Comparison of ENCODE assay signal across 13 mouse cellular contexts in the genomic region with DNA sequence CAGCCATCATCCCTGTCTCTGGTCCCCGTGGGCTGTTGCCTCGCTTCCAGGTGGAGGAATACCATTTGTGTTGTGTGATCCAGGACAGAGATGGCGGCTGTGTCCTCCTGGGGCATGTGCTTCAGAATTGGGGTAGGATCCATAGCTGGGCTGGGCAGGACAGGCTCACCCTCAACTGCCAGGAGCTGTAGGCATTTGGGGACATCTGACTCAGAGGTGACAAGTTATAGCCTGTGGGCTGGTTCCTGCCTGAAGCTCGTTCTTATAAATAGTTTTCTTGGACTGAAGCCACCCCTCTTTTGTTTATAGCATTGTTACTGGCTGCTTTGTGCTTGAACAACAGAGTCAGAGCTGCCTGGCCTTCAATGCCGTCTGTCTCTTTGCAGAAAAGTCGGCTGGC. TPM values are rescaled to one million over a fixed set of nuclear protein-coding genes. Genes with fewer than 3 reads are reported as not detected.
DNase-seq lines count a peak whose midpoint lies in the region; ATAC-seq and TF ChIP-seq lines count a peak whose summit lies in the region.
"Had no signal": no experiment of that assay in that cellular context is flagged by ENCODE, and none has a peak within 500 bp of the region (broad histone marks: within the 10 kb centered on the region; RNA-seq: fewer than 3 reads in every experiment).

No protein-coding gene starts in this region.

- 52% methylated on average over 6 of the region's 6 CpGs for WGBS in lung, postnatal 0 days
- WGBS in heart, embryonic 12.5 days: 54% methylated on average over 6 of the region's 6 CpGs
- WGBS in forebrain, embryonic 11.5 days: 72% methylated on average over 6 of the region's 6 CpGs

- TF ChIP-seq POLR2A in myocyte (IDR thresholded peaks at IDR 0.05; ENCODE audit: insufficient read length, low read depth): no peak

- 0 out of 2 replicates have a peak, but pooled peaks cover under 1% of the 10 kb centered on the region for H3K4me1 ChIP-seq in lung, postnatal 0 days (ENCODE audit: insufficient read depth, low read depth, low read length)
- peaks cover 61% of the 10 kb centered on the region for H3K4me1 ChIP-seq in heart, embryonic 12.5 days (replicated peaks)
- H3K4me1 ChIP-seq in forebrain, embryonic 11.5 days (replicated peaks; ENCODE audit: control insufficient read depth, insufficient read depth, low read length): peaks cover 1% of the 10 kb centered on the region; the same call in 1 of the 2 replicates

- ATAC-seq in lung, postnatal 0 days: no peak
- ATAC-seq in heart, embryonic 12.5 days (ENCODE audit: insufficient number of reproducible peaks, low FRiP score): no peak
- ATAC-seq in forebrain, embryonic 11.5 days (replicated peaks; ENCODE audit: low FRiP score): no peak
- ATAC-seq: forebrain, embryonic 15.5 days; hindbrain, embryonic 16.5 days; Patski had no signal

- no peak overlapping the region for H3K4me2 ChIP-seq in lung, postnatal 0 days (replicated peaks; ENCODE audit: low read depth, low read length)
- no peak overlapping the region; the same call in 1 of the 2 replicates for H3K4me2 ChIP-seq in heart, embryonic 12.5 days
- H3K4me2 ChIP-seq in myocyte (ENCODE audit: low read depth): peak overlapping the region; percentile 55
- H3K4me2 ChIP-seq in forebrain, embryonic 11.5 days (ENCODE audit: low read depth, low read length, severe bottlenecking): no peak overlapping the region
- H3K4me2 ChIP-seq: forebrain, embryonic 15.5 days; neural tube, embryonic 15.5 days had no signal

- H3K36me3 ChIP-seq in lung, postnatal 0 days (ENCODE audit: insufficient read depth, low read length): no peaks in the 10 kb centered on the region
- no peaks in the 10 kb centered on the region for H3K36me3 ChIP-seq in heart, embryonic 12.5 days
- H3K36me3 ChIP-seq in myocyte (ENCODE audit: control insufficient read depth, insufficient read depth): no peaks in the 10 kb centered on the region
- H3K36me3 ChIP-seq in forebrain, embryonic 11.5 days (ENCODE audit: control insufficient read depth, insufficient read depth, low read length): no peaks in the 10 kb centered on the region
- H3K36me3 ChIP-seq: forebrain, embryonic 15.5 days; neural tube, embryonic 15.5 days had no signal

- H3K27me3 ChIP-seq in lung, postnatal 0 days (replicated peaks; ENCODE audit: insufficient read depth, low read length): 0 out of 2 replicates have a peak, but pooled peaks cover 5% of the 10 kb centered on the region
- H3K27me3 ChIP-seq in heart, embryonic 12.5 days (replicated peaks): no peaks in the 10 kb centered on the region
- H3K27me3 ChIP-seq in myocyte (ENCODE audit: control insufficient read depth, insufficient read depth, insufficient read length): no peaks in the 10 kb centered on the region
- peaks cover 3% of the 10 kb centered on the region for H3K27me3 ChIP-seq in forebrain, embryonic 11.5 days (ENCODE audit: control insufficient read depth, insufficient read depth, low read length)
- H3K27me3 ChIP-seq: forebrain, embryonic 15.5 days; neural tube, embryonic 15.5 days; Patski had no signal

- TF ChIP-seq EP300 in lung, postnatal 0 days (IDR thresholded peaks at IDR 0.05): no peak

- no peak overlapping the region for H3K9ac ChIP-seq in lung, postnatal 0 days (replicated peaks; ENCODE audit: low read depth)
- H3K9ac ChIP-seq in heart, embryonic 12.5 days: no peak overlapping the region
- no peak overlapping the region for H3K9ac ChIP-seq in forebrain, embryonic 11.5 days (ENCODE audit: low read length)
- H3K9ac ChIP-seq: forebrain, embryonic 15.5 days; neural tube, embryonic 15.5 days had no signal

- TF ChIP-seq CTCF in lung, postnatal 0 days (IDR thresholded peaks at IDR 0.05): no peak

- no peak overlapping the region for H3K4me3 ChIP-seq in lung, postnatal 0 days (ENCODE audit: low read depth, low read length)
- no peak overlapping the region for H3K4me3 ChIP-seq in heart, embryonic 12.5 days
- no peak overlapping the region for H3K4me3 ChIP-seq in myocyte
- no peak overlapping the region for H3K4me3 ChIP-seq in forebrain, embryonic 11.5 days (ENCODE audit: low read depth, low read length)
- H3K4me3 ChIP-seq: forebrain, embryonic 15.5 days; neural tube, embryonic 15.5 days had no signal

- H3K27ac ChIP-seq in lung, postnatal 0 days (ENCODE audit: low read length): no peak overlapping the region
- H3K27ac ChIP-seq in heart, embryonic 12.5 days (ENCODE audit: poor library complexity, severe bottlenecking): peak overlapping the region; percentile 66
- H3K27ac ChIP-seq in forebrain, embryonic 11.5 days (ENCODE audit: low read depth, low read length): no peak overlapping the region
- H3K27ac ChIP-seq: forebrain, embryonic 15.5 days; macrophage; neural tube, embryonic 15.5 days had no signal

- H3ac ChIP-seq in myocyte (ENCODE audit: control insufficient read depth, insufficient read length): no peak overlapping the region

- DNase-seq in lung, postnatal 0 days (ENCODE audit: low spot score): peak; percentile 51
- no peak for DNase-seq in lung, postnatal 25 days (ENCODE audit: low spot score)
- peak; percentile 64 for DNase-seq in adipocyte (ENCODE audit: low spot score)
- no peak for DNase-seq in layer of hippocampus, postnatal 14 days (ENCODE audit: low spot score in 2 of 2)
- DNase-seq in forebrain, embryonic 11.5 days (ENCODE audit: low spot score): no peak
- DNase-seq: cerebellum, adult 2 months had no signal

- no peaks in the 10 kb centered on the region for H3K9me3 ChIP-seq in lung, postnatal 0 days (ENCODE audit: low read length)
- H3K9me3 ChIP-seq in heart, embryonic 12.5 days (replicated peaks): no peaks in the 10 kb centered on the region
- H3K9me3 ChIP-seq in forebrain, embryonic 11.5 days (ENCODE audit: control insufficient read depth, low read length): no peaks in the 10 kb centered on the region
- H3K9me3 ChIP-seq: forebrain, embryonic 15.5 days; neural tube, embryonic 15.5 days had no signal

- peaks cover 25% of the 10 kb centered on the region for H3K79me2 ChIP-seq in myocyte (ENCODE audit: control insufficient read depth, insufficient read depth)

TF ChIP-seq in myocyte, 11 proteins besides CTCF, POLR2A, EP300 and RAD21:
- TF ChIP-seq MYOD1 (IDR thresholded peaks at IDR 0.05; ENCODE audit: control insufficient read depth in 1 of 3, insufficient read length in 2 of 3, low read depth in 2 of 3) (peak in 1 of 3 experiments; percentile 22), MYOG (IDR thresholded peaks at IDR 0.05; ENCODE audit: control insufficient read depth in 1 of 3, insufficient read depth in 1 of 3, insufficient read length in 2 of 3, low read depth in 2 of 3) (peak in 1 of 3 experiments; percentile 2), REST (IDR thresholded peaks at IDR 0.05; ENCODE audit: insufficient read depth, insufficient read length) (no peak)

RNA-seq across cellular contexts. Expression of a gene that starts 6.7 kb away (rescaled TPM):
- polyA plus RNA-seq in lung, postnatal 0 days (2015; fragmentation: Nextera tagmentation; extraction: Ambion mirVana): 8.6 and 9.6 TPM in 2 replicates
- polyA plus RNA-seq in heart, embryonic 12.5 days (2016; fragmentation: Nextera tagmentation; extraction: Ambion mirVana): 44.4 and 46.6 TPM in 2 replicates
- 56.6 TPM for polyA plus RNA-seq in myocyte (2012; fragmentation: generic; extraction: Trizol)
- total RNA-seq in layer of hippocampus, postnatal 14 days (2021): 10 to 100 TPM; 56.4 to 66.1 TPM
- polyA plus RNA-seq in forebrain, embryonic 11.5 days (2014; fragmentation: Nextera tagmentation; extraction: Ambion mirVana): 5.6 and 7.4 TPM in 2 replicates
- polyA plus RNA-seq: macrophage had no signal

Comparison
In these comparisons a context has a peak if more than half of its experiments do, and no peak if none do; other contexts are left out.
1. DNase-seq: peak in lung, postnatal 0 days (single experiment) and adipocyte (single experiment); none in lung, postnatal 25 days (single experiment), layer of hippocampus, postnatal 14 days (0 of 2) and forebrain, embryonic 11.5 days (single experiment).